ENCODE assay signal across 9 mouse cellular contexts in the genomic region with DNA sequence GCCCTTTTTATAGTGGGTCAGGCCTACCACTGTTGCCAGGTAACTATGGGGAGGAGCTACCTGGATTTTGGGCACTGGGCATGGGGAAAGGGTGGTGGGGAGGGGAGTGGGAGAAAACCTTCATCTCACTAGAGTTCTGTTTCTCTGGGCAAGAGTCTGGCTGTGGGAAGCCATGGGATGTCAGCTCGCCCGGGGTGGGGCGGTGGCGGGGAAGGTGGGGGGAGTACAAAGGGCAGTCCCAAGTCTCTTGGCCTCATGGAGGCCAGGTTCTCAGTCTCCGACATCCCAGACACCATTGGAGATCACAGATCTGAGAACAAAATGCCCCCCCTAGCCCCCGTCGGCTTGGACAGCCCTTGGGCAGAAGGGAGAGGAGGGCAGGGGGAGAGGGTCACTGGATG. TPM values are rescaled to one million over a fixed set of nuclear protein-coding genes. Genes with fewer than 3 reads are reported as not detected.
DNase-seq lines count a peak whose midpoint lies in the region; ATAC-seq lines count a peak whose summit lies in the region.
"Had no signal": no experiment of that assay in that cellular context is flagged by ENCODE, and none has a peak within 500 bp of the region (broad histone marks: within the 10 kb centered on the region; RNA-seq: fewer than 3 reads in every experiment).

No protein-coding gene starts in this region.

- H3K36me3 ChIP-seq in heart, embryonic 15.5 days, result peaks cover 3% of the 10 kb centered on the region; the same call in 1 of the 2 replicates
- H3K36me3 ChIP-seq in embryonic facial prominence, embryonic 10.5 days (replicated peaks), result peaks cover 20% of the 10 kb centered on the region
- H3K36me3 ChIP-seq in hindbrain, embryonic 15.5 days, result 0 out of 2 replicates have a peak, but pooled peaks cover 3% of the 10 kb centered on the region
- peaks cover 2% of the 10 kb centered on the region; the same call in 1 of the 2 replicates for H3K36me3 ChIP-seq in midbrain, embryonic 11.5 days (ENCODE audit: control insufficient read depth, insufficient read depth, low read length)

- ATAC-seq in heart, embryonic 15.5 days (replicated peaks; ENCODE audit: insufficient number of reproducible peaks, insufficient read depth, low FRiP score, low read depth), result peak; percentile 36
- ATAC-seq in hindbrain, embryonic 15.5 days (ENCODE audit: low FRiP score, low read depth), result peak; percentile 50
- peak; percentile 53 for ATAC-seq in midbrain, embryonic 11.5 days (ENCODE audit: low FRiP score)
- ATAC-seq: inflammation-experienced regulatory T-cells, adult 6 months had no signal

- H3K9ac ChIP-seq in heart, embryonic 15.5 days, result no peak overlapping the region
- H3K9ac ChIP-seq in hindbrain, embryonic 15.5 days, result no peak overlapping the region
- H3K9ac ChIP-seq in midbrain, embryonic 11.5 days (ENCODE audit: low read length), result no peak overlapping the region

- no peak overlapping the region for H3K4me3 ChIP-seq in heart, embryonic 15.5 days
- no peak overlapping the region for H3K4me3 ChIP-seq in embryonic facial prominence, embryonic 10.5 days
- no peak overlapping the region for H3K4me3 ChIP-seq in hindbrain, embryonic 15.5 days
- no peak overlapping the region for H3K4me3 ChIP-seq in midbrain, embryonic 11.5 days (ENCODE audit: low read depth, low read length)

- intact Hi-C loops in heart, postnatal 14 days (cut with DNase I), result no loop called here

- H3K4me1 ChIP-seq in heart, embryonic 15.5 days (replicated peaks), result no peaks in the 10 kb centered on the region
- H3K4me1 ChIP-seq in embryonic facial prominence, embryonic 10.5 days, result no peaks in the 10 kb centered on the region
- no peaks in the 10 kb centered on the region for H3K4me1 ChIP-seq in hindbrain, embryonic 15.5 days (replicated peaks)
- H3K4me1 ChIP-seq in midbrain, embryonic 11.5 days (ENCODE audit: control insufficient read depth, insufficient read depth, low read length), result no peaks in the 10 kb centered on the region

- H3K27me3 ChIP-seq in heart, embryonic 15.5 days, result no peaks in the 10 kb centered on the region
- no peaks in the 10 kb centered on the region for H3K27me3 ChIP-seq in embryonic facial prominence, embryonic 10.5 days (replicated peaks; ENCODE audit: low read depth, poor library complexity, severe bottlenecking)
- no peaks in the 10 kb centered on the region for H3K27me3 ChIP-seq in hindbrain, embryonic 15.5 days
- no peaks in the 10 kb centered on the region for H3K27me3 ChIP-seq in midbrain, embryonic 11.5 days (ENCODE audit: control insufficient read depth, insufficient read depth, low read length)

- no peak overlapping the region for H3K27ac ChIP-seq in heart, embryonic 15.5 days
- H3K27ac ChIP-seq in embryonic facial prominence, embryonic 10.5 days (replicated peaks), result no peak overlapping the region
- H3K27ac ChIP-seq in hindbrain, embryonic 15.5 days (replicated peaks), result no peak overlapping the region
- no peak overlapping the region for H3K27ac ChIP-seq in midbrain, embryonic 11.5 days (ENCODE audit: low read depth, low read length)

- no peak for DNase-seq in heart, postnatal 14 days
- peak; percentile 19 for DNase-seq in embryonic facial prominence, embryonic 10.5 days (ENCODE audit: low spot score)
- DNase-seq in midbrain, embryonic 11.5 days (ENCODE audit: low spot score, missing footprints), result no peak
- no peak for DNase-seq in urinary bladder, postnatal 25 days (ENCODE audit: low spot score)
- DNase-seq in cerebellum, adult 9-11 months, result no peak
- no peak for DNase-seq in cerebellum, postnatal 14 days

- H3K4me2 ChIP-seq in heart, embryonic 15.5 days, result no peak overlapping the region
- no peak overlapping the region for H3K4me2 ChIP-seq in hindbrain, embryonic 15.5 days
- H3K4me2 ChIP-seq in midbrain, embryonic 11.5 days, result no peak overlapping the region

- WGBS in heart, embryonic 15.5 days, result 87% methylated on average over 7 of the region's 7 CpGs
- 96% methylated on average over 7 of the region's 7 CpGs for WGBS in embryonic facial prominence, embryonic 10.5 days
- 96% methylated on average over 7 of the region's 7 CpGs for WGBS in hindbrain, embryonic 15.5 days
- 95% methylated on average over 7 of the region's 7 CpGs for WGBS in midbrain, embryonic 11.5 days

- H3K9me3 ChIP-seq in heart, embryonic 15.5 days (replicated peaks), result peaks cover 39% of the 10 kb centered on the region
- peaks cover 65% of the 10 kb centered on the region for H3K9me3 ChIP-seq in embryonic facial prominence, embryonic 10.5 days
- peaks cover 59% of the 10 kb centered on the region for H3K9me3 ChIP-seq in hindbrain, embryonic 15.5 days
- H3K9me3 ChIP-seq in midbrain, embryonic 11.5 days (ENCODE audit: control insufficient read depth, low read length), result peaks cover 49% of the 10 kb centered on the region

RNA-seq across cellular contexts. Expression of gene Zfp992, which starts 6.5 kb away (rescaled TPM):
- 2.3 and 2.5 TPM in 2 replicates for polyA plus RNA-seq in heart, embryonic 15.5 days (2015; fragmentation: Nextera tagmentation; extraction: Ambion mirVana)
- 1 to 10 TPM; 2.9 to 3.3 TPM for total RNA-seq in heart, postnatal 14 days (2021)
- polyA plus RNA-seq in embryonic facial prominence, embryonic 10.5 days (2016; fragmentation: Nextera tagmentation; extraction: Ambion mirVana), result 4.3 and 5.0 TPM in 2 replicates
- polyA plus RNA-seq in hindbrain, embryonic 15.5 days (2015; fragmentation: Nextera tagmentation; extraction: Ambion mirVana), result 2.2 and 2.5 TPM in 2 replicates
- 2.8 and 3.4 TPM in 2 replicates for polyA plus RNA-seq in midbrain, embryonic 11.5 days (2014; fragmentation: Nextera tagmentation; extraction: Ambion mirVana)

RNA-seq across cellular contexts. Expression of gene Zfp981, which starts 46.5 kb away (rescaled TPM):
- 0.08 and 0.10 TPM in 2 replicates for polyA plus RNA-seq in heart, embryonic 15.5 days (2015; fragmentation: Nextera tagmentation; extraction: Ambion mirVana)
- total RNA-seq in heart, postnatal 14 days (2021), result 1 to 10 TPM in 1 of 2 experiments, under 1 TPM in 1; 0.71 to 1.1 TPM
- polyA plus RNA-seq in embryonic facial prominence, embryonic 10.5 days (2016; fragmentation: Nextera tagmentation; extraction: Ambion mirVana), result 0.11 TPM in 1 of 2 replicates, not detected in the other
- polyA plus RNA-seq in hindbrain, embryonic 15.5 days (2015; fragmentation: Nextera tagmentation; extraction: Ambion mirVana), result 0.10 and 0.21 TPM in 2 replicates
- not detected in 2 replicates for polyA plus RNA-seq in midbrain, embryonic 11.5 days (2014; fragmentation: Nextera tagmentation; extraction: Ambion mirVana)
